Mouse (Mus musculus) left cerebral cortex, postnatal 14 days (tissue): ENCODE measurements around the gene Ppp2r5a. TPM values are rescaled to one million over a fixed set of nuclear protein-coding genes. Genes with fewer than 3 reads are reported as not detected.

Source experiments
- DNase-seq, 2 experiments: peaks; one replicate each; pipeline ENCODE4 v3.0.0; 2021 to 2022; ENCODE audit warnings: low spot score in 2 of 2, mixed read lengths in 1 of 2
- intact Hi-C: fragments of 180-260 bp; cut with DNase I; formaldehyde crosslinking; loops from one replicate; pipeline ENCODE4 v1.15.1; 2025
- total RNA-seq, 2 experiments: library from RNA; stranded (reverse); gene quantifications; 2 replicates each; pipeline ENCODE4 v1.2.3; 2021

The Ppp2r5a gene
- total RNA-seq, 2 experiments from 2014 or later: 80.3 to 80.7 TPM

DNA sequence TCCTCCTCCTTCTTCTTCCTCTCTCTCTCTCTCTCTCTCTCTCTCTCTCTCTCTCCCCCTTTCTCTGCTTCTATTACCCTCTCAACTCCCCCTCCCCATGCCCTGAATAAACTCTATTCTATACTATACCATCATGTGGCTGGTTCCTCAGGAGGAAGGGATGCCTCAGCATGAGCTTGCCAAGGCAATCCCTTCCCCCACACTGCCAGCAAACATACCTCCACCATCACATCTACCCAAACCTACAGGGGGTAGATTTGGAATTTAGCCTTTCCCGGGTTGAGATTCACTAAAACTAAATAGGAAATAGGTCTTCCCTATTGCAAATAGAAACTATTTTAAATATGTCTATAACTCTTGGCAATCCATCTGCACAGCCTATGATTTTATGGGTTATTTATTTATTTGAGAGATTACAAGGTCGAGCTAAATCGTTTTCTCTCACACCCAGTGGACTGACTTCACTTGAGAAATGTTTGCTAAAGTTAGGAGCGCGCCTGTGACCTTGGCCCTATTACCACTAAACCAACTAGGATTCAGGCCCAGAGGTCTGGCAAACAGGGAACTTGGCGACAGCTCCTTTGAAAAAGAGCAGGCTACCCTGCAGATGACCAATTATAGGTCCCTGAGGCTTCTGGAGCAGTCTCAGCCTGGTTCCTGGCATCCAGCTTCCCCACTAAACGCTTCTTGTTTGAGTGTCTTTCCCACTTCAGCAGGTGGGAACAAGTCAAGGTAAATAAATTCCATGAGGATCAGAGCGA is 17.1 kb upstream of the Ppp2r5a start:
- intact Hi-C loops: no loop called here
- DNase-seq: no peak

- intact Hi-C loops: no loop called here
- no peak for DNase-seq
Measured at GRCm38 (mm10) chr1:191419421-191419820, 16.3 kb upstream of the Ppp2r5a start.

DNA sequence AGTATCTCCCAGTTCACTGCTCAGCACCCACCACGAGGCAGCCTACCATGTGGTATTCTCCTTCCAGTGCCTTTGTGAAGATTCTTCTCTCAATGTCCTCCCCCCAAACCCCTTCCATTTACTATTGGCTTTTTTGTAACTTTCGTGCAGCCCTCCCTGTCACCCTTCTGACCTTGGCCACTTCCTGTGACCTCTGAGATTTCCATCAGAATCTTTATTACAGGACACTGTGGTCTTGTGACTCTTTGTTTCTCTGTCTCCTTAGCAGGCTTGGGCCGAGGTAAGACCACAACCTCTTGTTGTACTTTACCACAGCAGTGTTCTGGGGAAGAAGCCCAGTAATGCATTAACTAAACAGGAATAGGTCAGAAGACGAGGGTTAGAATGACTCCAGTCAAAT is 15.9 kb upstream of the Ppp2r5a start:
- intact Hi-C loops: no loop called here
- no peak for DNase-seq

GRCm38 (mm10) chr1:191417111-191417510 is 14.0 kb upstream of the Ppp2r5a start:
- intact Hi-C loops: no loop called here
- no peak for DNase-seq

- intact Hi-C loops: no loop called here
- no peak for DNase-seq
Measured at GRCm38 (mm10) chr1:191416611-191417010, 13.5 kb upstream of the Ppp2r5a start.

GRCm38 (mm10) chr1:191414432-191414831 is 11.4 kb upstream of the Ppp2r5a start:
- peak; percentile 69 to 85 for DNase-seq
- intact Hi-C loops: loop anchor here (2.0 kb wide), 1 partner anchor 56 kb away; no protein-coding TSS in a partner anchor

GRCm38 (mm10) chr1:191413691-191414415 is 10.8 kb upstream of the Ppp2r5a start:
- DNase-seq: no peak
- intact Hi-C loops: loop anchor here (2.0 kb wide), 1 partner anchor 57 kb away; no protein-coding TSS in a partner anchor

DNA sequence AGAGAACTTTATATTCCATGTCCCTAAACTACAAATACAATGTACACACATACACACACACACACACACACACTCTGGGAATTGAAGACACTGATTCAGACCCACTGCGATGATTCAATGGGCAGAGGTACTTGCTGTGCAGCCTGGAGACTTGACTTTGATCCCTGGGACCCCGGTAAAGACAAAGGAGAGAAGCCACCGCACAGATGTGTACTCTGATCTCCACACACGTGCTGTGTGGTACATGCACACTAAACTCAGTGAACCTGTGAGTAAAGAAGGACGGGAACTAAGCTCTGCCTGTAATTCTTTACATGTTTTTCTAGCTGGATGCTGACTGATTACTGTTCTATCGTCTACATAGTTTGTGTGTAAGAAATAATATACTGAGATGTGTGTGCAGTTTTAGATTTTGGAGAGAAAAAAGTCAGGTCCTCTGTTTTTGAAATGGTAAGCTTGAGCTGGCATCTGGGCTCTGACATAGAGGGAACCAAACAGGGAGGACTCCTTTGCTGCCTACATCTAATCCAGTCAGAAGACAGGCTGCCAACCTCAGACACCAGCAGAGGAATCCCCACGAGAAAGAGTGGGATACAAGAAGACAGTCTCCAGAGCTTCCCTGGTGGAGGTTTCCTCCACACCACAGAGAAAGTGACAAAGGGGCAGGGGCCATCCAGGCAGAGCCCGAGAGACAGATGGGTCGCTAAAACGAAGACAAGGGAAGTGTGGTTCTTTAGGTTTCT is 7.4 kb upstream of the Ppp2r5a start:
- intact Hi-C loops: no loop called here
- no peak for DNase-seq

- intact Hi-C loops: no loop called here
- no peak for DNase-seq
Measured at GRCm38 (mm10) chr1:191407246-191407645, 4.2 kb upstream of the Ppp2r5a start.

DNA sequence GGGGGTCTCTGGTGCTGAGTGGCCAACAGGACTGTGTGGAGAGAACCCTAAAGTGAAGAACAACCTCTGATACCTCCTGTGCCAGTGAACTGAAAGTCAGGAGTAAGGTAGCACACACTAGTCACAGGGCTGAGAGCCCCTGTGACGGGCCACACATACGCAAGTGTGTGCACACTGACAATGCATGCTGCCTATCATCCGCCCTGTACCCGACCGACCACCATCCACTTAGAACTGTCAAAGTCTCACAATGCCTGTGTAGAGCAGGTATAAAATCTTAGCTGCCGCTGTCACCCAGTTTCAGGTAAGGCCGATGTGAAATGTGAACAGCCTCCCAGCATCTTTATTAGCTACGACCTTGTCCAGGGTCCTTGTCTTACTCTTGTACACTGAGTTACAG is 3.4 kb upstream of the Ppp2r5a start:
- intact Hi-C loops: no loop called here
- DNase-seq: no peak

- intact Hi-C loops: no loop called here
- no peak for DNase-seq
Measured at GRCm38 (mm10) chr1:191404721-191405329, 1.8 kb upstream of the Ppp2r5a start.

- intact Hi-C loops: no loop called here
Measured at GRCm38 (mm10) chr1:191404301-191404700, 1.2 kb upstream of the Ppp2r5a start.

GRCm38 (mm10) chr1:191402506-191402905 is 566 bp downstream of the Ppp2r5a start:
- intact Hi-C loops: no loop called here
- DNase-seq: no peak

More at GRCm38 (mm10) chr1:191404301-191404700, 1.2 kb upstream of the Ppp2r5a start:
- DNase-seq: no peak

GRCm38 (mm10) chr1:191396897-191397849 is 5.9 kb downstream of the Ppp2r5a start:
- peak; percentile 99 for DNase-seq
- intact Hi-C loops: loop anchor here (5.0 kb wide), 1 partner anchor 70 kb away; no protein-coding TSS in a partner anchor

DNA sequence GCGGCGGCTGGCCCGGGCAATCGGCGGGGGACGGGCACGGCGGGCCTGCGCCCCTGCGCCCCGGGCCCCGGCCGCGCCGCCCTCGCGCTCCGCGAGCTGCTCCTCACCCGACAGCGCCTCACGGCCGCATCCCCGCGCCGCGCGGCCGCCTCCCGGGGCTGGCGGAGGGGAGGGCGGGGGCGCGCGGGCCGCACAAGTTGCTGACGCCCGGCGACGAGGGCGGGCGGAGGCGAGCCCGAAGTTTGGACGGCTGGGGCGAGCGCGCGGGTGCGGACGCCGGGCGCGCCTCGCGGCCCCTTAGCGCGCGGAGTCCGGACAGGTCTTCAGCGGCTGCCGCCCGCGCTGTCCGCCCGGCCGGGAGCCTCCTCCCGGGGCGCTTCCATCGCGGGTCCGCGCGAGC is 6.6 kb downstream of the Ppp2r5a start:
- intact Hi-C loops: loop anchor here (5.0 kb wide), 1 partner anchor 71 kb away; no protein-coding TSS in a partner anchor
- peak; percentile 36 to 37 for DNase-seq

DNA sequence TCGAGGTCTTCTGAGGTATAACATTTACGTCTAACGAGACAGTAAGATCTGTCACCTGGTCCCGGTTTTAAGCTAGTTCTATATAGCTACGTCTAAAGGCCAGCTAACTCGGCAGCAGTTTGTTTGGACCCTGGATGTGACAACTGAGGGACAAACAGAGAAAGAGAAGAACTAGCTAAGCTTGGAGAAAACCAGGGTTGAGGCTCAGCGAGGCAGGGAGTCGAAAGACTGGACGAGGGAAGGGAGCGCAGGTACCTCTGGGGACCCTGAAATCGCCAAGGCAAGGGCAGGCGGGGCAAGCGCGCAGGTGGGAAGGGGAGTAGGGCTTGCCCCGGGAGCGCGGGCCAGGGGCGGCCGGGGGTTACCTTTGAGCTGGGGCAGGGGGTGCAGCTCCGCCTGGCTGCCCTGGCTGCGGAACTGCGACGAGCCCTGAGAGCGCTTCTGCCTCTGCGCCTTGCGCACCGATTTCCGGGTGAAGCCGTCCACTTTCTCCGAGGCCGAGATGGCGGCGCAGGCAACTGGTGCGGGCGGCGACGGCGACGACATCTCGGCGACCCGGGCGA is 7.1 kb downstream of the Ppp2r5a start:
- DNase-seq: peak in 1 of 2 experiments; percentile 39
- intact Hi-C loops: loop anchor here (5.0 kb wide), 1 partner anchor 71 kb away; no protein-coding TSS in a partner anchor

- intact Hi-C loops: loop anchor here (5.0 kb wide), 1 partner anchor 72 kb away; no protein-coding TSS in a partner anchor
- DNase-seq: no peak
Measured at GRCm38 (mm10) chr1:191395200-191395599, 7.9 kb downstream of the Ppp2r5a start.

- intact Hi-C loops: no loop called here
- DNase-seq: no peak
Measured at GRCm38 (mm10) chr1:191394126-191394525, 8.9 kb downstream of the Ppp2r5a start.
